40 mouse cellular contexts compared by ENCODE assay signal in genomic region chr13:23964909-23965308, GRCm38 (mm10). TPM values are rescaled to one million over a fixed set of nuclear protein-coding genes. Genes with fewer than 3 reads are reported as not detected.
"Had no signal": no experiment of that assay in that cellular context is flagged by ENCODE, and none has a peak within 500 bp of the region (broad histone marks: within the 10 kb centered on the region; RNA-seq: fewer than 3 reads in every experiment).

No protein-coding gene starts in this region.

- ATAC-seq: forebrain, embryonic 13.5 days; forebrain, embryonic 14.5 days; forebrain, embryonic 16.5 days had no signal

- DNase-seq: cerebellum, adult 2 months; cerebellum, adult 8-10 months; cerebellum, adult 9-10 months; cerebellum, adult 9-11 months; cerebellum, postnatal 10 days; cerebellum, postnatal 14 days; cerebellum, postnatal 25 days; cerebellum, postnatal 36 days; embryo, embryonic 11 days; gastrocnemius, adult 2 months; gastrocnemius, postnatal 10 days; gastrocnemius, postnatal 14 days; gastrocnemius, postnatal 25 days; gastrocnemius, postnatal 36 days; heart, adult 11 months; heart, adult 18-20 months; heart, adult 2 months had no signal

- H3K4me3 ChIP-seq: embryonic facial prominence, embryonic 12.5 days; embryonic facial prominence, embryonic 13.5 days; embryonic facial prominence, embryonic 15.5 days; erythroblast, embryonic 14.5 days; forebrain, embryonic 10.5 days; forebrain, embryonic 12.5 days; forebrain, embryonic 13.5 days; gastrocnemius, adult 2 months; heart, adult 2 months; heart, embryonic 10.5 days had no signal

- H3K4me2 ChIP-seq: embryonic facial prominence, embryonic 12.5 days; embryonic facial prominence, embryonic 13.5 days; embryonic facial prominence, embryonic 15.5 days; forebrain, embryonic 12.5 days; forebrain, embryonic 13.5 days; heart, embryonic 11.5 days had no signal

- H3K27me3 ChIP-seq: embryonic facial prominence, embryonic 12.5 days; embryonic facial prominence, embryonic 13.5 days; embryonic facial prominence, embryonic 15.5 days; forebrain, embryonic 12.5 days; forebrain, embryonic 13.5 days had no signal

- H3K4me1 ChIP-seq: embryonic facial prominence, embryonic 12.5 days; embryonic facial prominence, embryonic 13.5 days; embryonic facial prominence, embryonic 15.5 days; forebrain, embryonic 10.5 days; forebrain, embryonic 12.5 days had no signal

- H3K36me3 ChIP-seq: embryonic facial prominence, embryonic 12.5 days; embryonic facial prominence, embryonic 13.5 days; embryonic facial prominence, embryonic 15.5 days; forebrain, embryonic 10.5 days; forebrain, embryonic 12.5 days; heart, embryonic 10.5 days had no signal

- H3K9ac ChIP-seq: embryonic facial prominence, embryonic 12.5 days; embryonic facial prominence, embryonic 13.5 days; embryonic facial prominence, embryonic 15.5 days; forebrain, embryonic 12.5 days; forebrain, embryonic 13.5 days had no signal

- H3K9me3 ChIP-seq: embryonic facial prominence, embryonic 12.5 days; embryonic facial prominence, embryonic 13.5 days; embryonic facial prominence, embryonic 15.5 days; forebrain, embryonic 10.5 days; forebrain, embryonic 12.5 days; forebrain, embryonic 13.5 days; heart, embryonic 10.5 days had no signal

- H3K27ac ChIP-seq: embryonic facial prominence, embryonic 12.5 days; embryonic facial prominence, embryonic 13.5 days; embryonic facial prominence, embryonic 15.5 days; forebrain, embryonic 10.5 days; forebrain, embryonic 12.5 days; forebrain, embryonic 13.5 days; gastrocnemius, adult 2 months; heart, adult 2 months; heart, embryonic 10.5 days had no signal

RNA-seq across cellular contexts. Expression of gene Scgn, which starts 26.1 kb away (rescaled TPM):
- total RNA-seq: common myeloid progenitor, adult 5-6 weeks; gastrocnemius, adult 18-20 months; gastrocnemius, adult 2 months; gastrocnemius, adult 8-10 months; gastrocnemius, postnatal 10 days; gastrocnemius, postnatal 14 days; gastrocnemius, postnatal 25 days; gastrocnemius, postnatal 36 days; gastrocnemius, postnatal 4 days; granulocyte monocyte progenitor cell, adult 5-6 weeks; heart, adult 18-20 months; heart, adult 2 months; heart, adult 8-10 months had no signal
- polyA plus RNA-seq: embryonic facial prominence, embryonic 13.5 days; erythroblast, embryonic 14.5 days; forebrain, embryonic 10.5 days; gonadal fat pad, adult 2 months; heart, adult 2 months; heart, embryonic 11.5 days had no signal

RNA-seq across cellular contexts. Expression of gene Hist1h2aa, which starts 30.6 kb away (rescaled TPM):
- total RNA-seq: common myeloid progenitor, adult 5-6 weeks; gastrocnemius, adult 18-20 months; gastrocnemius, adult 2 months; gastrocnemius, adult 8-10 months; gastrocnemius, postnatal 10 days; gastrocnemius, postnatal 14 days; gastrocnemius, postnatal 25 days; gastrocnemius, postnatal 36 days; gastrocnemius, postnatal 4 days; granulocyte monocyte progenitor cell, adult 5-6 weeks; heart, adult 18-20 months; heart, adult 2 months; heart, adult 8-10 months had no signal
- polyA plus RNA-seq: cerebellum, adult 2 months; cortical plate, adult 2 months; embryonic facial prominence, embryonic 11.5 days; embryonic facial prominence, embryonic 12.5 days; embryonic facial prominence, embryonic 13.5 days; embryonic facial prominence, embryonic 14.5 days; embryonic facial prominence, embryonic 15.5 days; erythroblast, embryonic 14.5 days; forebrain, embryonic 10.5 days; forebrain, embryonic 11.5 days; forebrain, embryonic 12.5 days; forebrain, embryonic 13.5 days; forebrain, embryonic 14.5 days; forebrain, embryonic 16.5 days; frontal cortex, adult 2 months; gonadal fat pad, adult 2 months; heart, adult 2 months; heart, embryonic 10.5 days; heart, embryonic 11.5 days had no signal

RNA-seq across cellular contexts. Expression of gene Hist1h2ba, which starts 31.0 kb away (rescaled TPM):
- total RNA-seq: common myeloid progenitor, adult 5-6 weeks; gastrocnemius, adult 18-20 months; gastrocnemius, adult 2 months; gastrocnemius, adult 8-10 months; gastrocnemius, postnatal 10 days; gastrocnemius, postnatal 14 days; gastrocnemius, postnatal 25 days; gastrocnemius, postnatal 36 days; gastrocnemius, postnatal 4 days; granulocyte monocyte progenitor cell, adult 5-6 weeks; heart, adult 18-20 months; heart, adult 2 months; heart, adult 8-10 months had no signal
- polyA plus RNA-seq: cerebellum, adult 2 months; cortical plate, adult 2 months; embryonic facial prominence, embryonic 11.5 days; embryonic facial prominence, embryonic 12.5 days; embryonic facial prominence, embryonic 13.5 days; embryonic facial prominence, embryonic 14.5 days; embryonic facial prominence, embryonic 15.5 days; erythroblast, embryonic 14.5 days; forebrain, embryonic 10.5 days; forebrain, embryonic 11.5 days; forebrain, embryonic 12.5 days; forebrain, embryonic 13.5 days; forebrain, embryonic 14.5 days; forebrain, embryonic 16.5 days; frontal cortex, adult 2 months; gonadal fat pad, adult 2 months; heart, adult 2 months; heart, embryonic 10.5 days; heart, embryonic 11.5 days had no signal

RNA-seq across cellular contexts. Expression of gene Slc17a4, which starts 50.1 kb away (rescaled TPM):
- total RNA-seq: gastrocnemius, adult 2 months; gastrocnemius, adult 8-10 months; gastrocnemius, postnatal 10 days; gastrocnemius, postnatal 14 days; gastrocnemius, postnatal 25 days; gastrocnemius, postnatal 36 days; gastrocnemius, postnatal 4 days; granulocyte monocyte progenitor cell, adult 5-6 weeks; heart, adult 18-20 months; heart, adult 2 months; heart, adult 8-10 months had no signal
- polyA plus RNA-seq: cerebellum, adult 2 months; cortical plate, adult 2 months; embryonic facial prominence, embryonic 11.5 days; embryonic facial prominence, embryonic 12.5 days; embryonic facial prominence, embryonic 13.5 days; embryonic facial prominence, embryonic 15.5 days; erythroblast, embryonic 14.5 days; forebrain, embryonic 10.5 days; forebrain, embryonic 11.5 days; forebrain, embryonic 12.5 days; forebrain, embryonic 13.5 days; forebrain, embryonic 14.5 days; forebrain, embryonic 16.5 days; frontal cortex, adult 2 months; heart, adult 2 months; heart, embryonic 10.5 days; heart, embryonic 11.5 days had no signal
